7 mouse cellular contexts compared by ENCODE assay signal in the genomic region with DNA sequence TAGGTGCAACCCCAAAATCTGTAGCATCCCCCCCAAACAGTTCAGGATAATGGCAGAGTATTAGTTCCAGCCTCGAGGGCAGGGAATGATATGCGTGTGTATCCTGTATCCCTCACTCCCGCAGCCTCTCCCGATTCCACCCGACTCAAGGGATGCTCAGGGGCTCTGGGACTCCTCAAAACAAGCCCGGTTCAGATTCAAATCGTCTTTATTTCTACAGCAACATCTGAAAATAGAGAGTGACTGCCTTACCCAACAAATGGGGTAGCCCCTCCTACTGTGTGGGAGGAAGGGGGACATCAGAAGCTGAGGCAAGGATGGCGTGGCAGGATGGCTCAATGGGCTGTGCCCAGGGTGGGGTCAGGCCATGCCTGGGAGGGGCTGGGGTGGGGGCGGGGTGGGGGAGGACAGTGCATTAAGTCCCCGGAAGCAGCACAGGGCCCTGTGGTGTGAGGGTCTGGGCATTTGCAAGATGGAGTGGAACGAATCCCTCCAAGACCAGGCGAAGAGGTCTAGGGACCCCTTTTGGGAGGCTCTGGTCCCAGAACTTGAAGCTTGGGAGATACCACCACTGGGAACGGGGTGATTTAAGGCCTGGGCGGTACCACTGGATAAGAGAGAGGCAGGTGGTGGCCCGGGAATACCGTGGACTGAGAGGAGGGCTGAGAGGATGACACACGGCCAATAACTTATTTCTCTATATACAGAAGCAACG. TPM values are rescaled to one million over a fixed set of nuclear protein-coding genes. Genes with fewer than 3 reads are reported as not detected.
DNase-seq lines count a peak whose midpoint lies in the region; ATAC-seq and TF ChIP-seq lines count a peak whose summit lies in the region.

No protein-coding gene starts in this region.

- no peak for DNase-seq in kidney, postnatal 14 days
- peak; percentile 36 for DNase-seq in thymus, postnatal 4 days
- DNase-seq in thymus, adult 2 months: no peak
- DNase-seq in adrenal gland, adult 18-20 months (ENCODE audit: low spot score in 2 of 2): no peak

- peak overlapping the region; percentile 83 for H3K27ac ChIP-seq in kidney, embryonic 14.5 days (ENCODE audit: low read depth, low read length)
- H3K27ac ChIP-seq in thymus, adult 2 months (ENCODE audit: control insufficient read depth, insufficient read depth, low read length): no peak overlapping the region
- no peak overlapping the region for H3K27ac ChIP-seq in intestine, postnatal 0 days (ENCODE audit: low read depth, low read length)

- peaks cover 22% of the 10 kb centered on the region for H3K4me1 ChIP-seq in kidney, embryonic 14.5 days (ENCODE audit: control insufficient read depth, insufficient read depth, low read length)
- peaks cover 7% of the 10 kb centered on the region for H3K4me1 ChIP-seq in thymus, adult 2 months (replicated peaks; ENCODE audit: control insufficient read depth, insufficient read depth, low read length)
- 0 out of 2 replicates have a peak, but pooled peaks cover 4% of the 10 kb centered on the region for H3K4me1 ChIP-seq in intestine, postnatal 0 days (replicated peaks; ENCODE audit: control insufficient read depth, insufficient read depth, low read length)

- peak overlapping the region; percentile 1; the same call in 1 of the 2 replicates for H3K4me3 ChIP-seq in kidney, embryonic 14.5 days (ENCODE audit: low read length)
- no peak overlapping the region for H3K4me3 ChIP-seq in thymus, adult 2 months (ENCODE audit: control insufficient read depth, insufficient read depth, low read length)
- H3K4me3 ChIP-seq in intestine, postnatal 0 days (ENCODE audit: low read depth, low read length): no peak overlapping the region; the same call in 1 of the 2 replicates

- no peak for TF ChIP-seq POLR2A in thymus, adult 2 months (IDR thresholded peaks at IDR 0.05; ENCODE audit: control insufficient read depth, extremely low read depth, insufficient read depth, low read length, poor library complexity)

- H3K9me3 ChIP-seq in kidney, embryonic 14.5 days (ENCODE audit: control insufficient read depth, low read length): no peaks in the 10 kb centered on the region
- H3K9me3 ChIP-seq in intestine, postnatal 0 days (ENCODE audit: control insufficient read depth): no peaks in the 10 kb centered on the region

- 72% methylated on average over 18 of the region's 18 CpGs for WGBS in kidney, embryonic 14.5 days
- WGBS in thymus, adult 2 months: 92% methylated on average over 18 of the region's 18 CpGs
- 62% methylated on average over 18 of the region's 18 CpGs for WGBS in intestine, postnatal 0 days

- H3K36me3 ChIP-seq in kidney, embryonic 14.5 days (ENCODE audit: control insufficient read depth, insufficient read depth, low read length): peaks cover 61% of the 10 kb centered on the region
- H3K36me3 ChIP-seq in thymus, adult 2 months (ENCODE audit: control insufficient read depth, insufficient read depth, low read length): peaks cover 12% of the 10 kb centered on the region
- peaks cover 59% of the 10 kb centered on the region for H3K36me3 ChIP-seq in intestine, postnatal 0 days (ENCODE audit: control insufficient read depth, insufficient read depth)

- ATAC-seq in kidney, embryonic 14.5 days (ENCODE audit: low FRiP score, low TSS enrichment): peak; percentile 7; the same call in 1 of the 2 replicates
- ATAC-seq in intestine, postnatal 0 days: peak; percentile 14
- no peak for ATAC-seq in granulocyte monocyte progenitor cell, adult 5-6 weeks (replicated peaks; ENCODE audit: poor library complexity, severe bottlenecking)

- no peak for TF ChIP-seq CTCF in thymus, adult 2 months (IDR thresholded peaks at IDR 0.05; ENCODE audit: borderline replicate concordance, control insufficient read depth, extremely low read depth, insufficient read depth, low read length, poor library complexity)
- no peak for TF ChIP-seq CTCF in intestine, postnatal 0 days (IDR thresholded peaks at IDR 0.05; ENCODE audit: low read depth)

- no peaks in the 10 kb centered on the region for H3K27me3 ChIP-seq in kidney, embryonic 14.5 days (ENCODE audit: control insufficient read depth, insufficient read depth, low read length)
- H3K27me3 ChIP-seq in thymus, adult 2 months (ENCODE audit: control insufficient read depth, insufficient read depth, low read length): no peaks in the 10 kb centered on the region
- no peaks in the 10 kb centered on the region for H3K27me3 ChIP-seq in intestine, postnatal 0 days (replicated peaks; ENCODE audit: control insufficient read depth, insufficient read depth, low read length)

- no peak overlapping the region; the same call in 1 of the 2 replicates for H3K9ac ChIP-seq in kidney, embryonic 14.5 days (ENCODE audit: low read depth, low read length)
- no peak overlapping the region for H3K9ac ChIP-seq in intestine, postnatal 0 days (ENCODE audit: low read depth, low read length)

- H3K4me2 ChIP-seq in kidney, embryonic 14.5 days (replicated peaks; ENCODE audit: low read depth, low read length): no peak overlapping the region
- H3K4me2 ChIP-seq in intestine, postnatal 0 days (replicated peaks; ENCODE audit: low read depth): no peak overlapping the region

RNA-seq across cellular contexts. Expression of a gene that starts 0.8 kb away (rescaled TPM):
- polyA plus RNA-seq in kidney, embryonic 14.5 days (2014; fragmentation: Nextera tagmentation; extraction: Ambion mirVana): 273 and 286 TPM in 2 replicates
- 296 and 317 TPM in 2 replicates for polyA plus RNA-seq in thymus, adult 2 months (2012; rRNA removed)
- polyA plus RNA-seq in intestine, postnatal 0 days (2015; fragmentation: Nextera tagmentation; extraction: Ambion mirVana): 185 TPM in 2 replicates
- 100 to 1,000 TPM; 179 to 194 TPM for total RNA-seq in adrenal gland, adult 18-20 months (2021)
- 99.2 and 105 TPM in 2 replicates for total RNA-seq in granulocyte monocyte progenitor cell, adult 5-6 weeks (2014; fragmentation: Nextera tagmentation)
- total RNA-seq in granulocyte monocyte progenitor cell, adult 5-6 weeks (2017): 100 and 101 TPM in 2 replicates

RNA-seq across cellular contexts. Expression of a gene that starts 9.4 kb away (rescaled TPM):
- 23.1 and 26.5 TPM in 2 replicates for polyA plus RNA-seq in kidney, embryonic 14.5 days (2014; fragmentation: Nextera tagmentation; extraction: Ambion mirVana)
- 3.7 and 4.9 TPM in 2 replicates for polyA plus RNA-seq in thymus, adult 2 months (2012; rRNA removed)
- 5.6 and 5.8 TPM in 2 replicates for polyA plus RNA-seq in intestine, postnatal 0 days (2015; fragmentation: Nextera tagmentation; extraction: Ambion mirVana)
- 1 to 10 TPM; 1.9 to 2.3 TPM for total RNA-seq in adrenal gland, adult 18-20 months (2021)
- not detected in 2 replicates for total RNA-seq in granulocyte monocyte progenitor cell, adult 5-6 weeks (2014; fragmentation: Nextera tagmentation)
- total RNA-seq in granulocyte monocyte progenitor cell, adult 5-6 weeks (2017): not detected in 2 replicates

RNA-seq across cellular contexts. Expression of a gene that starts 10.6 kb away (rescaled TPM):
- polyA plus RNA-seq in kidney, embryonic 14.5 days (2014; fragmentation: Nextera tagmentation; extraction: Ambion mirVana): 15.4 and 24.5 TPM in 2 replicates
- polyA plus RNA-seq in thymus, adult 2 months (2012; rRNA removed): 48.0 and 54.9 TPM in 2 replicates
- polyA plus RNA-seq in intestine, postnatal 0 days (2015; fragmentation: Nextera tagmentation; extraction: Ambion mirVana): 8.0 and 9.1 TPM in 2 replicates
- 10 to 100 TPM; 49.2 to 49.8 TPM for total RNA-seq in adrenal gland, adult 18-20 months (2021)
- total RNA-seq in granulocyte monocyte progenitor cell, adult 5-6 weeks (2014; fragmentation: Nextera tagmentation): 6.1 and 10.9 TPM in 2 replicates
- 3.0 and 3.9 TPM in 2 replicates for total RNA-seq in granulocyte monocyte progenitor cell, adult 5-6 weeks (2017)

RNA-seq across cellular contexts. Expression of a gene that starts 19.4 kb away (rescaled TPM):
- polyA plus RNA-seq in kidney, embryonic 14.5 days (2014; fragmentation: Nextera tagmentation; extraction: Ambion mirVana): 114 and 115 TPM in 2 replicates
- polyA plus RNA-seq in thymus, adult 2 months (2012; rRNA removed): 121 and 137 TPM in 2 replicates
- polyA plus RNA-seq in intestine, postnatal 0 days (2015; fragmentation: Nextera tagmentation; extraction: Ambion mirVana): 182 and 198 TPM in 2 replicates
- total RNA-seq in adrenal gland, adult 18-20 months (2021): 10 to 100 TPM; 56.4 to 75.3 TPM
- 37.3 and 51.9 TPM in 2 replicates for total RNA-seq in granulocyte monocyte progenitor cell, adult 5-6 weeks (2014; fragmentation: Nextera tagmentation)
- 14.6 and 17.2 TPM in 2 replicates for total RNA-seq in granulocyte monocyte progenitor cell, adult 5-6 weeks (2017)

RNA-seq across cellular contexts. Expression of a gene that starts 22.4 kb away (rescaled TPM):
- polyA plus RNA-seq in kidney, embryonic 14.5 days (2014; fragmentation: Nextera tagmentation; extraction: Ambion mirVana): 1.2 and 1.7 TPM in 2 replicates
- 1.7 and 3.5 TPM in 2 replicates for polyA plus RNA-seq in thymus, adult 2 months (2012; rRNA removed)
- 4.0 TPM in 2 replicates for polyA plus RNA-seq in intestine, postnatal 0 days (2015; fragmentation: Nextera tagmentation; extraction: Ambion mirVana)
- 1 to 10 TPM; 1.4 to 1.5 TPM for total RNA-seq in adrenal gland, adult 18-20 months (2021)
- 5.1 TPM in 1 of 2 replicates, not detected in the other for total RNA-seq in granulocyte monocyte progenitor cell, adult 5-6 weeks (2014; fragmentation: Nextera tagmentation)
- total RNA-seq in granulocyte monocyte progenitor cell, adult 5-6 weeks (2017): 0.62 TPM in 1 of 2 replicates, not detected in the other
